Mouse (Mus musculus) testis, adult 2 months (tissue): ENCODE measurements around the gene Ank.

Experiments used
- CTCF ChIP-seq: fragments of 200-500 bp; IDR thresholded peaks from 2 replicates; pipeline ENCODE4 v1.5.1; 2012; ENCODE audit warnings: low read depth, mild to moderate bottlenecking, inconsistent platforms, low read length, moderate library complexity; ENCODE audit not compliant: control insufficient read depth, insufficient read depth, insufficient replicate concordance
- POLR2A ChIP-seq: fragments of 200-500 bp; IDR thresholded peaks from 2 replicates; pipeline ENCODE4 v1.6.1; 2012; ENCODE audit warnings: low read depth, mild to moderate bottlenecking, inconsistent platforms, low read length, moderate library complexity; ENCODE audit not compliant: control insufficient read depth

- TF ChIP-seq CTCF (no peak), POLR2A (no peak)
These were observed 19.8 kb downstream of the Ank start for GRCm38 (mm10) chr15:27486279-27486618.
